Mouse (Mus musculus) thymus, postnatal 4 days (tissue): Measurements from ENCODE around the gene Bank1.

ENCODE experiments used
- DNase-seq: peaks from one replicate; pipeline ENCODE4 v3.0.0; 2021

Bank1 gene

GRCm38 (mm10) chr3:136251578-136251977 lies 74.3 kb downstream of the Bank1 start:
- DNase-seq: no peak

DNA sequence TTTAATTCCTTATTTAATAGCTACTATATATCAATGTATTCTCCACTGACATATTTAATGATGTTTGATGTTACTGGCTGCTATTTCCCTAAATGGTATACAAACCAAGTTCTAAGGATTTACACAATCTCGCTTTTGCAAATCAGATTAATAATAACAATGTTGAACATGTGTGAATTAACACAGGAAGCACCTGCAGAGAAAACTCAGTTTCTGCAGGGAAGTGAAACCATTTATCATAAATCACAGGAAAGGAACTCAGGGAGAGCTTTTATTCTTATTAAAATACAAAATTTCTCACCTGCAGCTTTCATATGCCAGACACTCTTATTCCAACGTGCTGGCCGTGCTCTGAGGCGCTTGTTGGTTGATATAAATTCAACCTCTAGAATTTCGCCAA lies 78.5 kb downstream of the Bank1 start:
- DNase-seq: no peak

GRCm38 (mm10) chr3:136244931-136245330 lies 80.9 kb downstream of the Bank1 start:
- no peak for DNase-seq

DNA sequence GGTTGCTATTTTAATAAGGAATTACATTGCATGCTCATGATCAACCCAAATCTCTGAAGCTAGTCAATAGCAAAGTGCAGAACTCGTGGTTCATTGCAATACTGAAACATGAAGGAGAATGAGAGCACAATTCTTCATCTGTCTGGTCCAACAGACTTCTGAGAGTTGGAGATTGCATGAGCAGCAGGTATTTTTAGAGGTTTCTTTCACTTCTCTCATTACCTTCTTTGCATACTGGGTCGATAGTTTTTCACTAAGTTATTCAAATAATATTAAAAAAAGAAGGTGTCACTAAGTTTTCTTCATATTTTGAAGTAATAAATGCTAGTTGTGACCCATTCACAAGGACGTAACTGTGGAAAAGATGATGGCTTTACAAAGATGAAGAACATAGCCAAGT lies 87.1 kb downstream of the Bank1 start:
- DNase-seq: no peak

GRCm38 (mm10) chr3:136233507-136233906 lies 92.4 kb downstream of the Bank1 start:
- no peak for DNase-seq

- no peak for DNase-seq
Observed at GRCm38 (mm10) chr3:136230602-136231151, 95.2 kb downstream of the Bank1 start.

DNA sequence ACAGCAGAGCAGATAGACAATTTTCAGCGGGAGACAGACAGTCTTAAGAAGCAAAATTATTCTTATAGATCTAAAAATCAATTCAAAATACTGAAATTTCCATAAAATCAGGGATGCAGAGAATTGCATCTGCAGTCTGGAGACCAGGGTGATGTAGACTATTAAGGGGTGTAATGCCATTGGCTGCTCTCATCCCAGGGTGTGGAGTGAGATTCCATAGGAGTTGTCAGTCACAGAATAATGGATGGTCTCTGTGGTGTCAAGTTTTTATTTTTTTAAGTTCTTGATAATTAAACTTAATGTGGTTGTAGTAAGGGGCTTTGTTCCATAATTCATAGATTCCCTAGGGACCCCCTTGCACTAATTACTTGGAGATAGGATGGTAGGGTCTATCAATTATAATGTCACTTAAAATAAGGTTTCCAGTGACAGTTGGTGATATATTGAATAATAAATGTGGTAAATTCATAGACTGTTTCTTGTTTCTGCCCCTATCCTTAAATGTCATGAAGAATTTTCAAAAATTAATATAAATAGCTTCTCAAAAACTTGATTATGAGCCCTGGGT lies 136.1 kb downstream of the Bank1 start:
- DNase-seq: no peak

DNA sequence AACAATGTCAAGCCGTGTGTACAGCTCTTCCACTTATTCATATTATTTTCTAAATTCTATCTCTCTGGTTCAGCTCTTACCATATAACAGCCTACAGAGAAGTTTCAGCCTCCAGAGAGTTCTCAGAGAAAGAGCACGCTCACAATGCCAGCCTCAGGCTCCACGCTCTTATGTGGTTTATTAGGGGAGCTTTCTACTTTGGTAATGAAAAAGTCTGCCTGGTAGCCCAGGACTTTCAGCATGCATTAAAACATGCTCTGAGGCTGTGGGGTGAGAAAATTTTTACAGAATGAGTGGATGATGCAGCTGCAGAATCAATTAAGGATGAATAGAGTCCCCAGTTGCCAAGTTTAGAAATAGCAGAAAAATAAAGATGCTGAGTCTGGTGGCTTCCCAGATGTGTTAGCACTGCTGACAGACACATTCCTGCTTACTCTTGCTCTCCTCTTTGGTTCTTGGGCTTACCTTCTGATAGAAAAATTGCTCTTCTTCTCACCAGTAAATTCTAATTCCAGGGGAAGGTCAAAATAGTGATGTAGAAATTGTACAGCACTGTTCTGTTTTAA lies 139.2 kb downstream of the Bank1 start:
- DNase-seq: no peak

GRCm38 (mm10) chr3:136171631-136172030 lies 154.2 kb downstream of the Bank1 start:
- no peak for DNase-seq

- no peak for DNase-seq
Observed at GRCm38 (mm10) chr3:136168071-136168470, 157.8 kb downstream of the Bank1 start.

GRCm38 (mm10) chr3:136166671-136167070 lies 159.2 kb downstream of the Bank1 start:
- no peak for DNase-seq

- DNase-seq: no peak
Observed at GRCm38 (mm10) chr3:136166033-136166361, 159.9 kb downstream of the Bank1 start.

DNA sequence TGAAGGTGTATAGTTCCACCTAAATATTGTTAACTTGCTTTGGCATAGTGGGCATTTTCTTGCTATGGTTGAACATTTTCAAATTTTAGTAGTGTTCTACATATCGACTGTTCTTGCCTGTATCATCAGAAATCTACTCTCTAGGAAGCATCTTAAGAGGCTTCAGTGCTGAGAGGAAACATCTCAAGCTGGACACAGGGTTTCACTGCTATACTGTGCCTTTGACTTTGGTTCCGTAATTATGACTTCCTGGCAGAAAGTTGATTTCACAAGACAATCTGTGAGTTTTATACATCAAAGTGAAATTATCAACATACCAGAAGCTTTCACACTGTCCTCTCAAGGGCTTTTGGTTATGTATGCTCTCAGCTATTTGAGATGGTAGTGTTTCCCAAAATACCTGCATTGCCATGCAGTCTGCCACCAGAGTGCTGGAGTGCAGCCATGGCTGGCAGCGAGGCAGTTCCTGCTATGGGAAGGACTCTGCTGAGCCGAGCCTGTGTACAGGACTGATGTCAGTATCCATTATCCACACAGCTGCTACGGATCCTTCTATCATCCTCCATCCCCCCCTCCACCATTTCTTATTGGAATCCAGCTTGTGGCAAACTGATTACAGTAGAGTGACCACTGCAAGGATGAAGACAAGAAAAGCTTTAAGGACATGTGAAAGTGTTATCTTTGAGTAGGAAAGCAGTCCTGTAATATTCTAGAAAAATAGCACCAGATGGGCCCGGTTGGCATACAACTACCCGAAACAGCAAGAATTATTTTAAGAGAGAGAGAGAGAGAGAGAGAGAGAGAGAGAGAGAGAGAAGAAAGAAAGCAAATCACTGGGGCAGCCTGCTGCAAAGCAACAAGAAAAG lies 160.5 kb downstream of the Bank1 start:
- DNase-seq: no peak

DNA sequence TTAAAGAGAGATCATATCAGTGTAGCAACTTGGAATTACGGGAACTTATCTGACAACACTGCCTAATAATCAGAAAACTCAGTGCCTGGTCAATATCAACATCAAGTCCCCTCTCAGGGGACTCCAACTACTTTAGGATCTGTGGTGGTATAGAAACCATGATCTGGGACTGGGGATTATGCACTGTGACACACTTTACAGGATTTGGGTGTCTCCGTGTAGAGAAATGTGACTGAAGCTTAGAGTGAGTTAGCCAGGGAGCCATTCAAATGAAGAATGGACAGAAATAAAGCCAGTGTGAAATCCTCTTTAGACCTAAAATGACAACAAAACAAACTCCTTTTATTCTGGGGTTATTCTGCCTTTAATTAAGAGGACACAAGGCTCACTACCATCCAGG lies 167.8 kb downstream of the Bank1 start:
- DNase-seq: no peak

- no peak for DNase-seq
Observed at GRCm38 (mm10) chr3:136155555-136155954, 170.3 kb downstream of the Bank1 start.

DNA sequence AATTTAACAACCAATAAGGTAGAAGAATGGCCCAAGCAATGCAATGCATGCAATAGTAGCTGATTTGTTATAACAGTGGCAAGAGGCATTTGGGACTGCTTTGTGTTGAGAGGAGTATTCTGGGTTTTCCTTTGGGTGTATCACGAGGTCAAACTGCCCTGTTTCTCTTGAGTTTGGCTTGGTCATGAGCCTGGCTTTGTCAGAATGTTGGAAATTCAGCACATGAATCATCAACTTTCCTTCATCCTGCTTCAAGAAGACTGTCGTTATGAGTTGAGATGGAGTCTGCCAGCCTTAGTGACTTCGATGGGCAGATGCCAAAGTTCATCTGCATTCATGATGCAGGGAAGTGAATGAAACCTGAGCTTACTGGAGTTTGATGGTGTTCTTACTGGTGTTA lies 175.0 kb downstream of the Bank1 start:
- no peak for DNase-seq

DNA sequence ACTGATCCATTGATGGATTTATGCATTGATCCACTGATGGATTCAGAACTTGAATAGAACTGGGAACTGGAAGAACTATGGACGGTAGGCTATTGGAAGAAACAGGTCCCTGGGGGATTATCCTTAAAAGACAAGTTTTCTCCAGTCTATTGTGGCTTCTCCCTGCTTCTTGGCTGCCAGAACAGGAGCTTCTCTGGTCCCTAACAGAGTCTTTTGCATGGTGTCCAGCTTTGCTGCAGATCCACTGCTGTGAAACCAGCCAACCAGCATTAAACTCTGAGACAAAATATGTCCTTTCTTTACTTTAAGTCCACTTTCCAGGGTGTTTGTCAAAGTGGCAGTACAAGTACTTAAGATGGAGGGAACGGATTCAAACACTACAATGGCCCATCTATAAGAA lies 178.7 kb downstream of the Bank1 start:
- DNase-seq: no peak

GRCm38 (mm10) chr3:136132013-136132412 lies 193.9 kb downstream of the Bank1 start:
- DNase-seq: no peak

DNA sequence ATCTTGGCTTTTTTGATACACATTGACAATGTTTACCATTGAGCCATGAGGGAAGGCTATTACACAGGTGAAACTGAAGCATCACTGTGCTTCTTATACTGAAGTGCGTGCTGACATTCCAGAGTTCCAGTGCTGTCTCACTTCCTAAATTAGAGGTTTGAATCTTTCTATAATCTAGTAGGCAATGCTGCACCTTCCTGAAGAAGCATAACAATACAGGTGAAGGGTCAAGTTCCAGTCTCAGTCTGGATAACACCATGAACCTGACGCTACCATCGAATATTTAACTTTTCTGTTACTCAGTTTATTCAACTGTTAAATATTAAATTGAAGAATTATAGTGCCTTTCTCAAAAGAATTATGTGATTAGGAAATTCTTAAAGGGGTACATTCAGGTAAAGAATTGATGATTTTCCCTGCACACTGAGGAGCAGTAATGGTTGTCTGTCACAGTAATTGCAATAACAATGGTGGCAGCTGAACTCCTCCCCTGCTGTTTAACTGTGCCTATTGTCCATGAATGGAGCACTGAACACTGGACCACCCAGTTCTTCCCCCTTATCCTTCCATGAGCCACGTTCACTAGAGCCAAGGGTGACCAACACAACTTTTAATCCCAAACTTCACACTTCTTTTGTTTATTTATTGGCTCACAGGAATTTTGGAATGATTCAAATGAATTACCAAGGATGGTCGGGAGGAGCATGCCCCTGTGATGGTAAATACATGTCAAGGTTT lies 210.2 kb downstream of the Bank1 start:
- no peak for DNase-seq

- no peak for DNase-seq
Observed at GRCm38 (mm10) chr3:136109411-136110139, 216.3 kb downstream of the Bank1 start.

DNA sequence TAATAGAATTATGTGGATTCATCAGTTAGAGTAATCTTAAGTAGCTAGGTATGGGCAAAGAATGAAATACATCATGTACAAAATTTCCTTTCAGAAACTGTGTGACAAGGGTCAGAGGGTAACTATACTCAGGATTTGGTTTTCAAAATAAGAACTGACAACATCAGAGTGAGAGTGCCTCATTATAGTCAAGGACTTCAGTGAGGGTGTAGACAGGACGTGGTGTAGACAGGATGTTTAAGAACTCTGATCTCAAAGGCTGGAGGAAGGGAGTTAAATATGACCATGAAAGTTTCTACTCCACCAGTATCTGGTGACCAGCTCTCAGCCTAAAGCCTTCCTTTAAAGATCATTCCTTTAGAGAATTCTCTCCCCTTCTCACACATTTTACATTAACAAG lies 219.4 kb downstream of the Bank1 start:
- no peak for DNase-seq

DNA sequence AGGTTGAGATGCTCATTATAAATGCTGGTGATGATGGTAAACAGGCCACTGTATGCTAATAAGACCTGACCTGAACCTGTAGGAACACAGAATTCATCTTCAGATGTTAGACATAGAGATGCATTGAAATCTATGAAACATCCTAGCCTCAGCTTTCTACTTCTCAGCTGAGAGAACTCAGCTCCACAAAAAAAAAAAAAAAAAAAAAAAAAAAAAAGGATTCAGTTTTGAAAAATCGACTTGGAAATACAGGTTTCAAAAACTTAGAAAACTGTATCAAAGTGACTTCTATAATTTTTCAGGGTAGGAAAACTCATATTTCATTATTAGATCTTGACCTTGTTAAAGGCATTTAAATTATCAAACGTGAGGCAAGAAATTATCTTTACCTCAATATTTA lies 222.5 kb downstream of the Bank1 start:
- no peak for DNase-seq
